Mouse (Mus musculus) intestine, embryonic 14.5 days (tissue): ENCODE results near the gene Nbea. TPM values are rescaled to one million over a fixed set of nuclear protein-coding genes. Genes with fewer than 3 reads are reported as not detected.

Experiments used
- ATAC-seq: fragments of 200-750 bp; cut with Nextera tagmentation; replicated peaks from 2 replicates; pipeline ENCODE4 v1.8.0; 2017; ENCODE audit warnings: low read depth, moderate number of reproducible peaks, moderate TSS enrichment, moderate library complexity; ENCODE audit not compliant: low FRiP score, low TSS enrichment
- DNase-seq: peaks from one replicate; pipeline ENCODE4 v3.0.0-alpha.2; 2018; ENCODE audit warnings: low spot score
- H3K27ac ChIP-seq: fragments of 300-500 bp; sonication (generic); 2 replicates; pipeline ENCODE4 v1.5.1; 2014; ENCODE audit warnings: low read depth, mild to moderate bottlenecking, control low read depth
- H3K27me3 ChIP-seq: fragments of 300-500 bp; sonication (generic); replicated peaks from 2 replicates; pipeline ENCODE4 v1.6.1; 2014; ENCODE audit warnings: low read length, control low read depth; ENCODE audit not compliant: control insufficient read depth, insufficient read depth
- H3K36me3 ChIP-seq: fragments of 300-500 bp; sonication (generic); 2 replicates; pipeline ENCODE4 v1.6.1; 2014; ENCODE audit warnings: low read length, control low read depth; ENCODE audit not compliant: control insufficient read depth, insufficient read depth
- H3K4me1 ChIP-seq: fragments of 300-500 bp; sonication (generic); replicated peaks from 2 replicates; pipeline ENCODE4 v1.6.1; 2014; ENCODE audit warnings: low read length, control low read depth, mixed read lengths; ENCODE audit not compliant: control insufficient read depth, insufficient read depth
- H3K4me2 ChIP-seq: fragments of 300-500 bp; sonication (generic); 2 replicates; pipeline ENCODE4 v1.6.1; 2014; ENCODE audit warnings: low read length
- H3K4me3 ChIP-seq: fragments of 300-500 bp; sonication (generic); 2 replicates; pipeline ENCODE4 v1.5.1; 2014; ENCODE audit warnings: low read depth, low read length, control low read depth, mixed read lengths
- H3K9ac ChIP-seq: fragments of 300-500 bp; sonication (generic); 2 replicates; pipeline ENCODE4 v1.6.1; 2014; ENCODE audit warnings: mild to moderate bottlenecking, low read length
- H3K9me3 ChIP-seq: fragments of 300-500 bp; sonication (generic); 2 replicates; pipeline ENCODE4 v1.6.1; 2016; ENCODE audit warnings: low read length, control low read depth; ENCODE audit not compliant: control insufficient read depth
- WGBS: fragments of 180-500 bp; shearing (Covaris S2); extraction: QIAGEN DNeasy Blood & Tissue Kit; methylation state at CpG from one replicate; pipeline ENCODE4 v1.1.7; 2014; 5-methylcytosine and 5-hydroxymethylcytosine counted together
- polyA plus RNA-seq: library from polyadenylated mRNA; unstranded; fragments of >200 nt; fragmentation: Nextera tagmentation; extraction: Ambion mirVana; gene quantifications from 2 replicates; pipeline ENCODE4 v1.2.1, GENCODE M21; 2014

Nbea gene
- polyA plus RNA-seq, 1 experiment from 2014 or later: 18.7 TPM

DNA sequence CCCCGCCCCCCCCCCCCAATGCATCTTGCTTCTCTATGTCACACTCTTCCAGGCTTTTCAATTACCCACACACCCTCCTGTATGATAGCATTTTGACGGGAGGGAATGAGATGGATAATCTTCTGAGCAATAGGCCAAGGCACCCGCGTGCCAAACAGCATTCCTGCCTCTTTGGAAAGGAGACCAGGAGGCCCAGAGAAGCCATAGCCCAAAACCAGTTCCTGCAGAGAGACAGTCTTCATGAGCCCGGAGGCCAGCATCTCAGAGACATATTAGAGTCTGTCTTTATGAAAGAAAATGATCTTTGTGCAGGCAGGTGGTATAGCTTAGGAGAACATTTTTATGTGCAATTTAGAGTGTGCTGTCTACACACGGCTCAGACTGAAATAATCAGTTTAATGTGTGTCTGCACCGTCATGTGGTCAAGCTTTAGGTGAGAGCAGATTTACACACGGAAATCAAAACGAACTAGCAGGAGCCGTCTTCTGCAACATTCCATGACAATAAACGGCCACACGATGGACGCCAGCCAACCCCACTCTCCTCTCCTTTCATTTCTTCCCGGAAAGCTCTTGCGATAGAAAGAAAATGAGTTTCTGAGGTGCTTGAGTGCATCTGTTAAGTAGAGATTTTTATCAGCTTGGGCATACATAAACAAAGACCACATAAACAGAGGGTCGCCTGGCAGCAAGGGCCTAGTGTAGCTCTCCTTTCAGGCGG is 584.0 kb downstream of the Nbea start:
- H3K27me3 ChIP-seq: no peaks in the 10 kb centered on the region
- ATAC-seq (no peak), DNase-seq (no peak)
- peaks cover 5% of the 10 kb centered on the region; the same call in 1 of the 2 replicates for H3K4me1 ChIP-seq
- H3K9me3 ChIP-seq: no peaks in the 10 kb centered on the region
- no peak overlapping the region for H3K4me3 ChIP-seq
- WGBS: 34% methylated on average over 17 of the region's 17 CpGs
- 0 out of 2 replicates have a peak overlapping the region, but pooled peaks have one; percentile 22 for H3K27ac ChIP-seq
- peak overlapping the region; percentile 20; the same call in 1 of the 2 replicates for H3K4me2 ChIP-seq
- H3K36me3 ChIP-seq: no peaks in the 10 kb centered on the region
- H3K9ac ChIP-seq: no peak overlapping the region

DNA sequence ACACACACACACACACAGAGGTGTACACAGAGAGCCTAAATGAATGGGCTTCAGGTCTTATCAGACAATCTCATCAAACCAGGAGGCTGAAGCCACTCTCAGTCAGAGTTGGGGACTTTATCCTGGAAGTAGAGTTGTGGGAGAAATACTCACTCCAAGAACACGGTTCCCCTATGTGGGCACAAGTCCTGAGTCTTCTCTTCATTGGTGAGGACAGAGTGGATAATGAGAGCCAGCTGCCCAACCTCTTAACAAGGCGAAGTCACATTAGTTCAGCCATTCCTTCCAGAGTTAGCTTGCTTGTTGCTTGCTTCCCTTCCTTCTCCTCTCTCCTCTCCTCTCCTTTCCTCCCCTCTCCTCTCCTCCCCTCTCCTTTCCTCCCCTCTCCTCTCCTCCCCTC is 584.8 kb downstream of the Nbea start:
- no peaks in the 10 kb centered on the region for H3K9me3 ChIP-seq
- H3K27ac ChIP-seq: no peak overlapping the region
- no peak overlapping the region for H3K4me2 ChIP-seq
- ATAC-seq (no peak), DNase-seq (no peak)
- H3K27me3 ChIP-seq: no peaks in the 10 kb centered on the region
- WGBS: 84% methylated on average over 2 of the region's 2 CpGs
- H3K4me3 ChIP-seq: no peak overlapping the region
- H3K36me3 ChIP-seq: no peaks in the 10 kb centered on the region
- H3K9ac ChIP-seq: no peak overlapping the region
- H3K4me1 ChIP-seq: peaks cover 5% of the 10 kb centered on the region; the same call in 1 of the 2 replicates

DNA sequence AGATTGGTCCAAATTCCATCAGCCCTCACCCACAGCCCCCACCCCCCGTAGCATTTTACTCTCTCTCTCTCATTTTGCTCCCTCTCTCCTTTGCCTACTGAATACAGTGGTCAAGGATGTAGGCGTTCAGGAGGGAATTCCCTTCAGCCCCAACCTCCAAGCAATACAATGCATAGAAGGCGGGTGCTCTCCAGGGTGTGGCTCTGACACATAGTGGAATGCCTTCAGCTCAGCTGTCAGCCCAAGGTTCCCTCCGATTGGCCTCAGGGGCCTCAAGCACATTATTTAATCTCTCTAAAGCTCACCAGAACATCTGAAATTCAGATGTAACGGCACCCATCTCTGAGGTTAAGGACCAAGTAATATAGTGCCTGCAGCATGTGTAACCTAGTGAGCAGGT is 590.2 kb downstream of the Nbea start:
- DNase-seq (no peak), ATAC-seq (no peak)
- Histone ChIP-seq H3K9ac (no peak overlapping the region), H3K9me3 (no peaks in the 10 kb centered on the region), H3K27me3 (no peaks in the 10 kb centered on the region), H3K4me1 (peaks cover 5% of the 10 kb centered on the region; the same call in 1 of the 2 replicates), H3K36me3 (no peaks in the 10 kb centered on the region), H3K27ac (no peak overlapping the region), H3K4me2 (no peak overlapping the region), H3K4me3 (no peak overlapping the region)
- WGBS: 77% methylated on average over 5 of the region's 5 CpGs

DNA sequence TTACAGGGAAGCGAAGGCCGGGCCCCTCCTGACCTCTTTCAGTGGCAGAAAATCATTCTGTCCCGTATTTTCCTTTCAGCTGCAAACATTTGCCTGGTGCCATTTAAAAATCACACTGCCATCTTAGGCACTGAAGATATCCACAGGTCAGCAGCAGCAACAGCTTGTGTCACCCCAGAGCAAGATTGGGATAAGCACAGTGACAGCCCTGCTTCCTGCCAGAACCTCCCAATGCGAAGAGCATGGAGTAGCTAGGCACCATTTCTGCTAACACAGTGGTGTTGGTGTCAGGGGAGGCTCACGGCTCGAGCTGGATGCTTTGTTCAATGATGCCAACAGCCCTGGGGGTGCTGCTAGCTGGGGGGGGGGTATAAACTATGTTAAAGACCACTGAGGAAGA is 592.8 kb downstream of the Nbea start:
- ATAC-seq: no peak
- no peak overlapping the region for H3K9ac ChIP-seq
- 70% methylated on average over 6 of the region's 6 CpGs for WGBS

DNA sequence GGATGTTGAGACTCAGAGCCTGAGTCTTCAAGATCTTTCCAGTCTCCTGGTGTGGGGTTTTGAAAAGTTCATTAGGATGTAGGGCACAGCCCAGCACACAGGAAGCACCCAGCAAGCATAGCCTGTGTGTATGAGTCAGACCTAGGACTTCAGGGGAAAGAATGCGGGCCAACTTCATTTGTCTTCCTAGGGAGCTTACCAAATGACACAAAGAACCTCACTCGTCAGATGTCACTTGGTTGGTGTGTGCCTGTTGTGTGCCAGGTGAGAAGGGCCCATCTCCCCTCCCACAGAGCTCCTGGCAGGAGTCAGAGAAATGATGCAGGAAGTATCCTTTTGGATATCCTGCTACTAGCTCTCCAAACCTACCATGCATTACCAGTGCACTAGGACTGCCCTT is 593.2 kb downstream of the Nbea start:
- Histone ChIP-seq H3K27me3 (no peaks in the 10 kb centered on the region), H3K4me2 (no peak overlapping the region), H3K9ac (no peak overlapping the region), H3K27ac (no peak overlapping the region), H3K4me3 (no peak overlapping the region), H3K4me1 (peaks cover 12% of the 10 kb centered on the region), H3K36me3 (no peaks in the 10 kb centered on the region), H3K9me3 (no peaks in the 10 kb centered on the region)
- ATAC-seq (no peak), DNase-seq (no peak)
- WGBS: 66% methylated on average over 2 of the region's 2 CpGs

More for the DNA sequence above, 592.8 kb downstream of the Nbea start:
- Histone ChIP-seq H3K4me2 (no peak overlapping the region), H3K4me3 (no peak overlapping the region), H3K27ac (no peak overlapping the region), H3K4me1 (peaks cover 12% of the 10 kb centered on the region), H3K36me3 (no peaks in the 10 kb centered on the region), H3K9me3 (no peaks in the 10 kb centered on the region), H3K27me3 (no peaks in the 10 kb centered on the region)
- no peak for DNase-seq

DNA sequence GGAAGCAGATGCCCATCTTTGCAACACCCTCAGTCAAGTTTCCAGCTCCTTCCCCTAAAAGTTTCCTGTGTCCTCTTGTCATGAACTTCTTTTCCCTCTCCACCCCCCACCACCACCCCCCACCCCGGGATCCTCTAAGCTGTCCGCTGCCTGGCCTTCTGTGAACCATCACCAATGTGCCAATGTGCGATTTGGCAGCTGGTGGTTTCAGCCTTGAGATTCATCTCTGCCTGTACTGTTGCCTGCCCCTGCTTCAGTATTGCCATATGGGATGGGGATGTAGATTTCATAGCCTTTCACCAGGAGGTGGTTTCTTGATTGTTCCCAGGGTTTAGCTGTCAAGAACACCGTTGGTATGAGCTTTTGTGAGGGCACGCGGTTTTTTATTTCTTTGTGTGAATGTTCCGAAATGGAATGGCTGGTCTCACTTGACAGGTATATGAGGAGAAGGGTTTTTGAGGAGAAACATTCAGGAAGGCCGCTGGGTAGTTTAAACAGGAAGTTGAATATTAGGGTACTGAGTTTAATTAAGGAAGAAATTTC is 594.0 kb downstream of the Nbea start:
- ATAC-seq: no peak
- DNase-seq: no peak
- no peak overlapping the region for H3K4me3 ChIP-seq
- WGBS: 45% methylated on average over 8 of the region's 8 CpGs
- H3K9ac ChIP-seq: no peak overlapping the region
- no peaks in the 10 kb centered on the region for H3K27me3 ChIP-seq
- no peaks in the 10 kb centered on the region for H3K9me3 ChIP-seq
- no peak overlapping the region for H3K4me2 ChIP-seq
- no peaks in the 10 kb centered on the region for H3K36me3 ChIP-seq
- H3K4me1 ChIP-seq: peaks cover 12% of the 10 kb centered on the region
- H3K27ac ChIP-seq: no peak overlapping the region

DNA sequence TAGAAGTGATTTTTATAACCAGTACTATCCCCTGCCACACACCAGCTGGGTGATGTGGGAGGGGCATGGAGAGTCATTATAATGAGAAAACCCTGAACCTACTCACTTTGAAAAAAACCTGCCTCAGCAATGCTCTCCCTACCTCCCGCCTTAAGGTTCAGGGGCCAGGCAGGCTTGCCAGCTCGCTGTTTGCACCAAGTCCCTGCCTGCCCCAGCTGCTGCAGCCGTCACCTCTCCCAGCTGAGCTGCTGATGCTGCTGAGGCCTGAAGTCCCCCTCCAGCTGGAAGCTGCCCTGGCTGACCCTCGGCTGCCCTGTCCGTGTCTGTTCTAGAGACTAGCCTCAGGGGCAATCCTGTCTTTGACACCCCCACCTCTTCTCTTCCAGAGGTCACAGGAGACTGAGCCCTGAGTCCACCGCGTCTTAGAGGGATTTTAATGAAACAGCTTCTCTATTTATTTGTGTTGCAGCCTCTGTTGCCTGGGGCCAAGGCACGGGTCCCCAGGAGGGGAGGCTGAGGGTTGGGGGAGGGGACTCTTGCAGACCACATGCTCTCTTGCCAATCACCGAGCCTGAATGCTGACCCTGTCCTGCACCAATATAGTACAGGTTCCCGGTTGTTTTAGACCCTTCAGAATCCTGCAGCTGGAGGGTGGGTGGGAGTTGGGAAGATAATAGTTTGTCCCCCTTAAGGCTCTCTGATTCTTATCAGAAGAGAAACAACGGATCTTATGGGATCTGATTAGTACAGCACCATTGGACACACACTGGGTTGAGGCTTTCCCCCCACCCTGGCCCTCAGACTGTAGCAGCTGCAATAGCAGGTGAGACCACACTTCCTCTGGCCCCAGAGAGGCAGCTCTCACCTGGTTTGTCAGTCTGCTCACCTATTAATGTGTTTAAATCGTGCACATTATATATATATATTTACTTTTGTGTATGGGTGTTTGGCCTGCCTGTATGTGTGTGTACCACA is 595.2 kb downstream of the Nbea start:
- H3K4me1 ChIP-seq: peaks cover 12% of the 10 kb centered on the region
- 18% methylated on average over 12 of the region's 12 CpGs for WGBS
- H3K9me3 ChIP-seq: no peaks in the 10 kb centered on the region
- ATAC-seq (no peak; the same call in 1 of the 2 replicates), DNase-seq (no peak)
- no peak overlapping the region for H3K4me3 ChIP-seq
- H3K9ac ChIP-seq: no peak overlapping the region
- H3K36me3 ChIP-seq: no peaks in the 10 kb centered on the region
- H3K4me2 ChIP-seq: no peak overlapping the region
- no peaks in the 10 kb centered on the region for H3K27me3 ChIP-seq
- H3K27ac ChIP-seq: no peak overlapping the region

DNA sequence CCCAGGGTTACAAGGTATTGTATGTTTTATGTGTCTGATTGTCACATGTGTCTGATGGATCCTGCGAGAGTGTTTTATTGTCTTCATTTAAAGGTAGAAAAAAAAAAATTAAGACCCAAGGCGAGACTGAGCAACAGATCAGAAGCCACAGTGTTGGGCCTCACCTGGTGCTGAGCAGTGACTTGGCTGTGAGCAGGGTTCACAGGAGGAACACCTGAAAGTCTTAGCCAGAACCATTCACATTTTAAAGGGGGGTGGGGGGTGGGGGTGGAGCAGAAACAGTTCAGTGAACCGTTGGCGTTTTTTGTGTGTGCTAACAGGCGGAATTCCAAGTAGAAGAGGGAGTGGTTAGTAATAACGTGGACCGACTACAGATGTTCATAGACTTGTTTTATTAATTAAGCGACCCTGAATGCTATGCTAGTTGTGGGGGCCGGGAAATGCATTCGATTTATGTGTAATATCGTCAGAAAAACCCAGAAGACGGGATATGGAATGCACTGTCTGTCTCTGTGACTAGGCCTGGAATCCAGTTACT is 596.0 kb downstream of the Nbea start:
- Histone ChIP-seq H3K4me2 (no peak overlapping the region), H3K36me3 (no peaks in the 10 kb centered on the region), H3K4me3 (no peak overlapping the region), H3K9me3 (no peaks in the 10 kb centered on the region), H3K9ac (no peak overlapping the region), H3K27me3 (no peaks in the 10 kb centered on the region), H3K4me1 (peaks cover 12% of the 10 kb centered on the region), H3K27ac (no peak overlapping the region)
- WGBS: 32% methylated on average over 12 of the region's 12 CpGs
- ATAC-seq (no peak), DNase-seq (no peak)
